In the genomic region with DNA sequence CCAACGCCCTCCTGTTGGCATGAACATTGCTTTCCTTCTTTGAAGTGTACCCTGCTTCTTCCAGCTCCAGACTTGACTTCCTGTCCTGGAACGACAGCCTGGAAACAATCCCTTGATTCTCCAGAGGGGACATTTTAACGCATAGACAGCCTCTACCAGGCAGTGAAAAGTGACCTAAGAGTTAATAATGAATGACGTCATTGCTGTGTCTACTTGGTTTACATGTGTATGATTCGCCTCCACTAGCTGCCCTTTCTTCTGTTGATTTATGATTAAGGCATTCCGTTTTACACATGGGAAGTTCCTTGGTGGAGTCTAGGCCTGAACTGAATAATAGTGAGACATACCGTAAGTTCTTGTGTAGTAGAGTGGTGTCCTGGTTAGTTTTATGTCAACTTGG, we compare ENCODE assay signal across 18 mouse cellular contexts.
"Had no signal": no experiment of that assay in that cellular context is flagged by ENCODE, and none has a peak within 500 bp of the region (broad histone marks: within the 10 kb centered on the region; RNA-seq: fewer than 3 reads in every experiment).

No protein-coding gene starts in this region.

- H3K4me2 ChIP-seq: limb, embryonic 12.5 days; limb, embryonic 15.5 days; liver, embryonic 11.5 days; lung, embryonic 15.5 days; midbrain, embryonic 12.5 days; midbrain, embryonic 15.5 days; neural tube, embryonic 13.5 days had no signal

- H3K4me3 ChIP-seq: left cerebral cortex, adult 2 months; limb, embryonic 12.5 days; limb, embryonic 15.5 days; lung, embryonic 15.5 days; midbrain, embryonic 12.5 days; midbrain, embryonic 15.5 days; neural tube, embryonic 13.5 days had no signal

- H3K9ac ChIP-seq: limb, embryonic 12.5 days; limb, embryonic 15.5 days; liver, embryonic 14.5 days; liver, postnatal 0 days; lung, embryonic 15.5 days; midbrain, embryonic 12.5 days; midbrain, embryonic 15.5 days; neural tube, embryonic 13.5 days had no signal

- H3K27ac ChIP-seq: left cerebral cortex, adult 2 months; limb, embryonic 12.5 days; limb, embryonic 15.5 days; liver, embryonic 14.5 days; lung, embryonic 15.5 days; macrophage; midbrain, embryonic 12.5 days; midbrain, embryonic 15.5 days; neural tube, embryonic 13.5 days had no signal

- ATAC-seq: liver, postnatal 0 days; midbrain, embryonic 15.5 days had no signal

- DNase-seq: kidney, adult 18-20 months; kidney, postnatal 10 days; kidney, postnatal 36 days; layer of hippocampus, postnatal 36 days; left cerebral cortex, postnatal 4 days; liver, postnatal 0 days; retina, postnatal 1 day; thymus, postnatal 25 days had no signal

- H3K36me3 ChIP-seq: limb, embryonic 12.5 days; limb, embryonic 15.5 days; lung, embryonic 15.5 days; midbrain, embryonic 12.5 days; midbrain, embryonic 15.5 days; neural tube, embryonic 13.5 days had no signal

- H3K9me3 ChIP-seq: limb, embryonic 15.5 days; lung, embryonic 15.5 days; midbrain, embryonic 15.5 days; neural tube, embryonic 13.5 days had no signal

- H3K27me3 ChIP-seq: limb, embryonic 15.5 days; midbrain, embryonic 15.5 days; neural tube, embryonic 13.5 days had no signal
